Mouse (Mus musculus) ES-Bruce4 (cell line): Measurements from ENCODE around the gene 2310061I04Rik.

Experiments used
- CTCF ChIP-seq: IDR thresholded peaks from one replicate; pipeline ENCODE4 v1.8.1; 2011; ENCODE audit warnings: low read depth, low read length
- EP300 ChIP-seq: IDR thresholded peaks from 2 replicates; pipeline ENCODE4 v1.6.1; 2011; ENCODE audit warnings: low read depth, low read length; ENCODE audit not compliant: insufficient read depth

GRCm38 (mm10) chr17:35921710-35922109 lies 24.5 kb upstream of the 2310061I04Rik start:
- no peak for TF ChIP-seq CTCF
- TF ChIP-seq EP300: no peak
